Mouse (Mus musculus) heart, embryonic 16.5 days (tissue): ENCODE measurements around the gene Ankrd13d. TPM values are rescaled to one million over a fixed set of nuclear protein-coding genes. Genes with fewer than 3 reads are reported as not detected.

Experiments used
- ATAC-seq: fragments of 200-750 bp; cut with Nextera tagmentation; replicated peaks from 2 replicates; pipeline ENCODE4 v1.8.0; 2017; ENCODE audit warnings: moderate number of reproducible peaks; ENCODE audit not compliant: insufficient read depth, low FRiP score; ENCODE audit errors: extremely low read depth
- H3K27ac ChIP-seq: fragments of 300-500 bp; sonication (generic); 2 replicates; pipeline ENCODE4 v1.5.1; 2014; ENCODE audit warnings: mild to moderate bottlenecking, low read length, control low read depth, moderate library complexity
- H3K27me3 ChIP-seq: fragments of 300-500 bp; sonication (generic); 2 replicates; pipeline ENCODE4 v1.6.1; 2014; ENCODE audit warnings: low read length, mixed read lengths; ENCODE audit not compliant: control insufficient read depth, insufficient read depth
- H3K36me3 ChIP-seq: fragments of 300-500 bp; sonication (generic); 2 replicates; pipeline ENCODE4 v1.6.1; 2014; ENCODE audit not compliant: control insufficient read depth, insufficient read depth
- H3K4me1 ChIP-seq: fragments of 300-500 bp; sonication (generic); 2 replicates; pipeline ENCODE4 v1.6.1; 2014; ENCODE audit warnings: low read length, mixed read lengths; ENCODE audit not compliant: control insufficient read depth, insufficient read depth
- H3K4me2 ChIP-seq: fragments of 300-500 bp; sonication (generic); 2 replicates; pipeline ENCODE4 v1.6.1; 2014; ENCODE audit warnings: low read depth, mild to moderate bottlenecking, control low read depth, low read length
- H3K4me3 ChIP-seq: fragments of 300-500 bp; sonication (generic); 2 replicates; pipeline ENCODE4 v1.5.1; 2014; ENCODE audit warnings: mild to moderate bottlenecking, control low read depth, low read length
- H3K9ac ChIP-seq: fragments of 300-500 bp; sonication (generic); 2 replicates; pipeline ENCODE4 v1.6.1; 2014; ENCODE audit warnings: low read length, control low read depth
- H3K9me3 ChIP-seq: fragments of 300-500 bp; sonication (generic); replicated peaks from 2 replicates; pipeline ENCODE4 v1.6.1; 2016; ENCODE audit warnings: low read length; ENCODE audit not compliant: control insufficient read depth
- WGBS: fragments of 180-500 bp; shearing (Covaris S2); extraction: QIAGEN DNeasy Blood & Tissue Kit; methylation state at CpG from one replicate; pipeline ENCODE4 v1.1.7; 2014; 5-methylcytosine and 5-hydroxymethylcytosine counted together
- polyA plus RNA-seq: library from polyadenylated mRNA; unstranded; fragments of >200 nt; fragmentation: Nextera tagmentation; extraction: Ambion mirVana; gene quantifications from 2 replicates; pipeline ENCODE4 v1.2.1, GENCODE M21; 2015

Ankrd13d gene
- polyA plus RNA-seq, 1 experiment from 2014 or later: 2.4 TPM

DNA sequence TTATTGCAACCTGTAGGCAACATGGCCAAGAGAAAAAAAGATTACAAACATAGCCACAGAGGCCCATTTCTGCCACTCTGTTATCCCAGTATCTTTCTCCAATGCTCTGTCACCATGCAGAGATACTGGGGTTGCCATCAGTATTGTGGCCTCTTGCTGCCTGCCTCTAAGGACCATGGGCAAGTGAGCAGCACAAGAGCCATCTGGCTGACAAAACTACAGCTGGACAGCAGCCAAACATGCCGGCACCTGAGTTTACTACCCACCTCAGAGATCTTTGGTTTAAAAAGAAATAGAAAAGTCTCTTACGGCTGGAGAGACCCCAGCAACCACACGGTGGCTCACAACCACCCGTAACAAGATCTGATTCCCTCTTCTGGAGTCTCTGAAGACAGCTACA, 36.3 kb upstream of the Ankrd13d start:
- H3K4me1 ChIP-seq: peaks cover 16% of the 10 kb centered on the region
- H3K9me3 ChIP-seq: no peaks in the 10 kb centered on the region
- H3K36me3 ChIP-seq: peaks cover 61% of the 10 kb centered on the region
- H3K27ac ChIP-seq: no peak overlapping the region
- no peaks in the 10 kb centered on the region for H3K27me3 ChIP-seq
- no peak overlapping the region for H3K9ac ChIP-seq
- no peak overlapping the region for H3K4me3 ChIP-seq
- no peak for ATAC-seq
- WGBS: 62% methylated on average over 4 of the region's 4 CpGs
- H3K4me2 ChIP-seq: no peak overlapping the region

DNA sequence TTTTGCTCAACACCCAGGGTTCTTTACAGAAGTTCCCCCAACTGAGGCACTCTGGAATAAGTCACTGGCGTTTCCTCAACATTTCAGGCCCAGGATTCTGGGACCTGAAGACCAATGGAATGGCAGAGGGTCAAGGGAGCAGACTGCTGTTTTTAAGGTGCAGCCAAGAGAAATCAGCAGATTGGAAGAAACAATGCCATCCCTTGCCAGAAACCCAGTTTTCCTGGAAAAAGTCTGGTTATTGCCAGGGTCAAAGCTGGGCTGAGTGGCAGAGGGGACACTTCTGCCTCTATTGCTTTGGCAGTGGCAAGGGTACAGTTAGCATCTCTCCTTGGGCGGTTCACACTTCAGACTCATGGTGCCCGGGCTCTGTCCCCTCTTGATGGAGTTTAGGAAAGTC, 34.2 kb upstream of the Ankrd13d start:
- Histone ChIP-seq H3K27ac (no peak overlapping the region), H3K4me3 (no peak overlapping the region), H3K4me1 (peaks cover 16% of the 10 kb centered on the region), H3K9me3 (no peaks in the 10 kb centered on the region), H3K27me3 (no peaks in the 10 kb centered on the region), H3K4me2 (no peak overlapping the region), H3K36me3 (peaks cover 45% of the 10 kb centered on the region), H3K9ac (no peak overlapping the region)
- 85% methylated on average over 3 of the region's 3 CpGs for WGBS
- no peak for ATAC-seq

DNA sequence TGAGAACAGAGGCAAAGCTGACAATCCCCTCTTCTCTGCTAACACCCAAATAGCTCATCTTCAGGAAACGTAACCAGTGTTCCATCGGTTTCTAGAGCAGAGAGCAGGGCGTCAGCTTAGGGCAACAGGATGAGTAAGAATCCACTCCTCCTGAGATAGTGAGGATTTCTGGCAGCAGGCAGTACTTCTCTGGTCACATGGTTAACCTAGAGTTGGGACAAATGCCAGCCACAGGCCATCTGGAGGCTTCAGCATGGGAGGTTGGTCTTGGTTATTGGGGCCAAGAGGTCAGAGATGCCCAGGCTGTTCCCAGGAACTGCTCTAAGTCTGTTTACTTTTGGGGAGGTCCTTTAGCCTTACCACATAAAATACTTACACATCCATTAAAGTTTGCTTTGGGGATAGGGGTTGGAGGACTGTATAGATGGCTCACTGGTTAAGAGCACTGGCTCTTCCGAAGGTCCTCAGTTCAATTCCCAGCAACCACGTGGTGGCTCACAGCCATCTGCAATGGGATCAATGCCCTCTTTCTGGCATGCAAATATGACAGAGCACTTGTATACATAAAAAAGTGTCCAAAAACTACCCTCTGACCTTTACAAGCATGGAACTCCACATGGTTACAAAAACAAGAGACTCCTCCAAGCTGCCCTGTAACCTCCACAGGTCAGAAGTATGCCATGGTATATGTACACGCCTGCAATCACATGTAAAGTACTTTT, 32.4 kb upstream of the Ankrd13d start:
- Histone ChIP-seq H3K27ac (peak overlapping the region; percentile 26), H3K27me3 (no peaks in the 10 kb centered on the region), H3K9ac (no peak overlapping the region), H3K4me3 (no peak overlapping the region), H3K4me2 (no peak overlapping the region), H3K36me3 (peaks cover 32% of the 10 kb centered on the region), H3K9me3 (no peaks in the 10 kb centered on the region), H3K4me1 (peaks cover 16% of the 10 kb centered on the region)
- ATAC-seq: peak; percentile 75
- WGBS: 54% methylated on average over 6 of the region's 6 CpGs

DNA sequence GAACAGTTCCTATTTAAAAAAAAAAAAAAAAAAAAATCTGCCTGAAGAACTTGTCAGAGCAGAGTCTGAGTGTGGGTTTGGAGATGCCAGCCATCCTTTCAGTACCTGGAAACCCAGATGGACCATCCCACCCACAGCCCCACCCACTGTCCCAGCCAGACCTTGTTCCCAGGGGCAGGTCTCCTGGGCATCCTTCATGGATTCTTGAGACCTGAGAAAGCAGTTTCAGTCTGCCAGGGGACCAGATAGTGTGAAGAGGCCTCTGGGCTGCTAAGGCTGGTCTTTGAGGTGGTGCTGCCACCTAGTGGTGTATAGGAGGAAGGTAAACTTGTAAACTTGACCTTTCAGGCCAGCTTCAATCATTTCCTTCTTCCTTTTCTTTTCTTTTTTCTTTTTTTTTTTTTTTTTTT, 26.8 kb upstream of the Ankrd13d start:
- no peaks in the 10 kb centered on the region for H3K27me3 ChIP-seq
- H3K4me1 ChIP-seq: peaks cover 11% of the 10 kb centered on the region
- no peak overlapping the region for H3K4me3 ChIP-seq
- no peak overlapping the region for H3K4me2 ChIP-seq
- H3K36me3 ChIP-seq: no peaks in the 10 kb centered on the region
- ATAC-seq: no peak
- H3K27ac ChIP-seq: no peak overlapping the region
- H3K9ac ChIP-seq: no peak overlapping the region
- no peaks in the 10 kb centered on the region for H3K9me3 ChIP-seq

DNA sequence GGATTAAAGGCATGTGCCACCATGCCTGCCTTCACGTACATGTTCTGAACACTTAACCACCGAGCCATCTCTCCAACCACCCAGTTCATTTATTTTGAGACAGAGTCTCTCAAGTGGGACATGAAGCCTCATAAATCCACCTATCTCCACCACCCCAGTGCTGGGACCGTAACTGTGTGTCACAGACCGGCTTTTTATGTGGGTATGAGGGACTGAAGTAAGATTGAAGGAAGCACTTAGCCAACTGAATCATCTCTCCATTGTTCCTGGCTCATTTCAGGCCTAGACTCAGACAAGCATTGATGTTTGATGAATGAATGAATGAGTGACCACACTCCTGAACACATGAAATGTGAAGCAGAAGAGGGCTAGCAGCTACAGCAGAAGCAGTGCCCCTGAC, 26.4 kb upstream of the Ankrd13d start:
- Histone ChIP-seq H3K9me3 (no peaks in the 10 kb centered on the region), H3K4me2 (no peak overlapping the region), H3K36me3 (no peaks in the 10 kb centered on the region), H3K4me1 (peaks cover 16% of the 10 kb centered on the region), H3K9ac (no peak overlapping the region), H3K27ac (no peak overlapping the region), H3K27me3 (no peaks in the 10 kb centered on the region), H3K4me3 (no peak overlapping the region)
- no peak for ATAC-seq
- WGBS: 93% methylated on average over 4 of the region's 4 CpGs

DNA sequence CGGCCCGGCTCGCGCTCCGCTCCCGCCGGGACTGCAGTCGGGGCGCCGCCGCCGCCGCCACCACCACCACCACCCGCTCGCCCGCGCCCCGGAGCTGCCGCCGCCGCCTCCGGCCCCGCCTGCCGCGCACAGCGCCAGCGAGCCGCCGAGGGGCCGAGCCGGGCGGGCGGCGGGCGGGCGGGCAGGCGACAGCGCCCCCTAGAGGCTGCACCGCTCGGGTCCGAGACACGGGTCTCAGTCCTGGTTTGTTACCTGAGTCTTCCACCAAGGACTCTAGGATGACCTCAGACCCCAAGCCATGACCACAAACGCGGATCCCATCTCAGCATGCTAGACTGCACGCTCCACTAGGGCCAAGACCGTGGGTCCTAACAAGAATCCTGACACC, 23.2 kb upstream of the Ankrd13d start, which contains the start of gene Grk2:
Grk2 (minus strand) TSS at position 33 of the 388 bp plus-strand sequence.
- H3K27ac ChIP-seq: peak within 1 kb of the TSS; percentile 86
- H3K4me1 ChIP-seq: peaks cover 45% of the 10 kb centered on the region
- no peaks in the 10 kb centered on the region for H3K36me3 ChIP-seq
- no peaks in the 10 kb centered on the region for H3K9me3 ChIP-seq
- peak within 1 kb of the TSS; percentile 97 for H3K4me3 ChIP-seq
- H3K27me3 ChIP-seq: no peaks in the 10 kb centered on the region
- WGBS: under 1% methylated on average over 23 of the region's 46 CpGs
- ATAC-seq: peak; percentile 75
- peak within 1 kb of the TSS; percentile 99 for H3K9ac ChIP-seq
- peak within 1 kb of the TSS; percentile 66 for H3K4me2 ChIP-seq

DNA sequence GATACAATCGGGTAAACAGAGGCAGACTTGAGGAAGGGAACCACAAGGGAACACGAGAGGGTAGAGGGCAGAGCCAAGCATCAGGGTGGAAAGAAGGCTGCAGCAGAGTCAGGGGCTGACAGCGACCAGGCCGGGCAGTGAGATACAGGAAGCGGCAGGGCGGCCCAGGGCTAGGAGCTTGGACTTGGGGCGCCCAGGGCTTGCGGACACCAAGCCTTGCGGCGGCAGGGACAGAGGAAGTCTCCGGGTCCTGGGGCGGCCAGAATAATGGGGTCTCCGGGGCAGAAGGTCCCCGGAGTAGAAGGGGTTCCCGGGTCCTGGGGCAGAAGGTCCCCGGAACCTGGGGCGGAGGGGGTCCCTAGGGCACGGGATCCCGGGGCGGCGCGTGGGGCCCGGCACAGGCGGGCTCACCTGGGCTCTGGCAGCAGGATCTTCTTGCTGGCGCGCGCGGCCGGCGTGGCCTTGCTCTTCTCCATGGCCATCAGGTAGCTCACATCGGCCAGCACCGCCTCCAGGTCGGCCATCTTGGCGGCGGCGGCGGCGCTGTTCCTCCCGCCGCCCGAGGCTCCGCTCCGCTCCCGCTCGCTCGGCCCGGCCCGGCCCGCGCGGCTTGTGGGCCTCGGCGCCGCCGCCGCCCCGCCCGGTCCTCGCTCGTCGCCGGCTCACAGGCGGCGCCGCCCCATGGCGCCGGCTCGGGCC, 22.7 kb upstream of the Ankrd13d start:
- Histone ChIP-seq H3K9ac (peak overlapping the region; percentile 99), H3K27ac (peak overlapping the region; percentile 86), H3K4me3 (peak overlapping the region; percentile 97), H3K36me3 (no peaks in the 10 kb centered on the region), H3K4me1 (peaks cover 50% of the 10 kb centered on the region), H3K4me2 (peak overlapping the region; percentile 66), H3K27me3 (no peaks in the 10 kb centered on the region), H3K9me3 (no peaks in the 10 kb centered on the region)
- WGBS: under 1% methylated on average over 54 of the region's 68 CpGs
- peak; percentile 58 for ATAC-seq

DNA sequence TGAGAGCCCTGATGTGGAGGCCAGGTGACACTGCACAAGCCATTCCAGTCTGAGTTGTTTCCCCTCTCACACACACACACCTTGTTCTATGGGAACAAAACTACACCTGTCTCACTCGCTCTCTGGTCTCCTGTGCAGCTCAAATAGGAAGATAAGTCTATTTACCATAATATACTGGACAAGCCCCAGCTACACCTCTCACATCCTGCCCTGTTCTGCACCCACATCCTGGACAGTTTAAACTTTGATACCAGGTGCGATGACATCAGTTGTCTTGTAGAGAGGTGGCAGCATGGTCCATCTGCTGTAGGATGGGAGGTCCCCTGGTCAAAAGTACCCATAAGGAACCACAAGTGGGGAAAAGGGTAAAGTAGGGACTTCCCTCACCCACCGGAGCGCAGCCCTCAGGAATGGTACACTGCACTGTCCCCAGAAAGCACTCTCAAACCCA, 22.0 kb upstream of the Ankrd13d start:
- peaks cover 54% of the 10 kb centered on the region for H3K4me1 ChIP-seq
- ATAC-seq: no peak

DNA sequence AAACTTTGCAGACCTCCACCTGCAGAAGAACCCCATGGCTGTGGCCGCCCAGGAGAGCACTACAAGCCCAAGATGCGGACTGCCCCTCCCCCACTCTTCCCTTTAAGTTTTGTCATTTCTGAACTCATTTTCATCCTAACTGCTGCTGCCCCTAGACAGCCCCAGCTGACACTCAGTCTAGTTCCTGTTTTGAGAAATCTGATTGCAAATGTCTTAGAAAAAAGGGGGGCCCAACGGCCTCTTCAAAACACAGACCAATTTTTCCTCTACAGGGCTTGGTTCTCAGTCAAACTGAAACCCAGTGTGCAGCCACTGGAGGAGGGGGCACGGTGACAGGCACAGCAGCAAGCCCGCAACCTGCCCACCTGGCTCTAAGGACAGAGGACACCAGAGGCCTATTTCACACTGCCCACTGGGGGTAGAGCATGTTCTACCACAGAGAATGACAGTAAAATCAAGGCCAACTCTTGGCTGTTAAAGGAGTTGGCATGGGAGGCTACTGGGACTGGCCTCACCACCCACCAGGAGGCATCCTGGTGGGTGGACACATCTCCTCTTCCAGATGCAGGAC, 21.4 kb upstream of the Ankrd13d start:
- H3K9me3 ChIP-seq: no peaks in the 10 kb centered on the region
- peak overlapping the region; percentile 66 for H3K4me2 ChIP-seq
- H3K36me3 ChIP-seq: no peaks in the 10 kb centered on the region
- H3K4me1 ChIP-seq: peaks cover 58% of the 10 kb centered on the region
- no peak for ATAC-seq
- peak overlapping the region; percentile 99 for H3K9ac ChIP-seq
- peak overlapping the region; percentile 97 for H3K4me3 ChIP-seq
- no peaks in the 10 kb centered on the region for H3K27me3 ChIP-seq
- WGBS: 64% methylated on average over 5 of the region's 5 CpGs
- H3K27ac ChIP-seq: peak overlapping the region; percentile 86

More for the DNA sequence above, 22.0 kb upstream of the Ankrd13d start:
- no peaks in the 10 kb centered on the region for H3K36me3 ChIP-seq
- peak overlapping the region; percentile 66 for H3K4me2 ChIP-seq
- 53% methylated on average over 4 of the region's 4 CpGs for WGBS
- H3K27ac ChIP-seq: peak overlapping the region; percentile 86
- no peaks in the 10 kb centered on the region for H3K9me3 ChIP-seq
- H3K27me3 ChIP-seq: no peaks in the 10 kb centered on the region
- H3K9ac ChIP-seq: peak overlapping the region; percentile 99
- H3K4me3 ChIP-seq: peak overlapping the region; percentile 97
